Mouse (Mus musculus) left cerebral cortex, adult 2 months (tissue): ENCODE data around the gene Vdac2. TPM values are rescaled to one million over a fixed set of nuclear protein-coding genes. Genes with fewer than 3 reads are reported as not detected.

Experiments used
- DNase-seq, 2 experiments: peaks; one replicate each; pipeline ENCODE4 v3.0.0; 2021 to 2022; ENCODE audit warnings: low spot score in 2 of 2, mixed read lengths in 1 of 2; ENCODE audit errors: extremely low spot score in 1 of 2
- H3K27ac ChIP-seq: fragments of 200-600 bp; 2 replicates; pipeline ENCODE4 v1.8.1; 2022
- H3K4me3 ChIP-seq: fragments of 200-600 bp; 2 replicates; pipeline ENCODE4 v1.8.1; 2022
- CTCF ChIP-seq: fragments of 200-600 bp; IDR thresholded peaks from 2 replicates; pipeline ENCODE4 v1.8.1; 2022; ENCODE audit warnings: antibody characterized with exemption, mild to moderate bottlenecking, moderate library complexity
- intact Hi-C: fragments of 180-260 bp; cut with DNase I; formaldehyde crosslinking; loops from one replicate; pipeline ENCODE4 v1.15.1; 2025
- total RNA-seq, 2 experiments: library from RNA; stranded (reverse); gene quantifications; 2 replicates each; pipeline ENCODE4 v1.2.3; 2021

Gene Vdac2
- total RNA-seq, 2 experiments from 2014 or later = 201 to 230 TPM

DNA sequence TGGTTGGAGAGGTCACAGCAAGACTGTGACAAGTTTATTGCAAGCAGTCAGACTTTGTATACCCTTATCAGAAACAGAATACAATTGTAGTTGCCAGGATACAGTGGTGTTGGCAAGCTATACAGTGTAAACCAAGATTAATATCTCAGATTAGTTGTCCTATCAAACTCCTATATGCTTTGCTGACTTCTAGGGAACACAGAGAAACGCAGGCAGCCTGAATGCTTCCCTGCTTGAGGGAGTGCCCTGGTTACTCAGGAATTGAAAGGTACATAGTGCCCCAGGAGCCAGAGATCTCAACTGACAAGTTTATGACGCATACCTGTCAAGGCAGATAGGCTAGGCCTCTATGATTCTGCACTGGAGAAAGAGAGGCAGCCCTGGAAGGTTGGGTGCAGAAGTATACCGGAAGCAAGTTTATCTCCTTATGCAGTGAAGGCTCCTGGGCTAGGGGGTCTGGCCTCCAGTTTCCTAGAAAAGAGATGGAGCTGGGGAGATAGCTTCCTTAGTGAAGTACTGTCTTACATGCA, 18.3 kb upstream of the Vdac2 start:
- H3K4me3 ChIP-seq = no peak overlapping the region
- H3K27ac ChIP-seq = no peak overlapping the region
- TF ChIP-seq CTCF = no peak
- no peak for DNase-seq
- intact Hi-C loops = no loop called here

DNA sequence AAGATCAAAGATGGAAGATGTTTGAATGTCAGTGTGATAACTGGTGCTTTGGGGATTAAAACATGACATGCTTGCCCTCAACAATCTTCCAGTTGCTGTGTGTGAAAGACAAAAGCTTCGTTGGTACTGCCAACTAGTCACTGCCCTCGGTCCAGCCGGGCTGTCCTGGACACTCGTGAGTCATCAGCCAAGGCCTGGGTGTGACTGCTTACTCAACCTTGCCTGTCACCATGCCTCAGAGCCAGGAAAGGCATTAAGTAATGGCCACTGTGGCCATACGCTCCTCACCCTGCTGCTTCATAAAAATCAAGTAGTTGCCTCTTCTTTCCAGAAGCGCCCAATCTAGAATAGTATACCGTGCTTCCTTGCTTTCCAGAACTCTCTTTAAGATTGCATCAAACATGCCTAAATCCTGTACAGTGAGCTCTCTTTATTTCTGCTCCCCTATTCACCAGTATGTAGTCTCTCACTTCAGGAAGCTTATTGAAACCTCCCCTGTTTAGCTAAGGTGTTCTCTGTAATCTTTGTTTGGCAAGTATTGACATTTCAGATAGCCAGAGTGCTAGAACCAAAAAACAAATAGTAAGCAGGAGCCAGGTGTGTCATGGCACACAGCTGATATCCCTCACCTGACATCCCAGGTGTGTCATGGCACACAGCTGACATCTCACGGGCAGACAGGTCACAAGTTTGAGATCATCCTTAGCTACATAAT, 16.7 kb upstream of the Vdac2 start:
- DNase-seq = no peak
- no peak for TF ChIP-seq CTCF
- H3K27ac ChIP-seq = no peak overlapping the region
- no peak overlapping the region for H3K4me3 ChIP-seq
- intact Hi-C loops = no loop called here

DNA sequence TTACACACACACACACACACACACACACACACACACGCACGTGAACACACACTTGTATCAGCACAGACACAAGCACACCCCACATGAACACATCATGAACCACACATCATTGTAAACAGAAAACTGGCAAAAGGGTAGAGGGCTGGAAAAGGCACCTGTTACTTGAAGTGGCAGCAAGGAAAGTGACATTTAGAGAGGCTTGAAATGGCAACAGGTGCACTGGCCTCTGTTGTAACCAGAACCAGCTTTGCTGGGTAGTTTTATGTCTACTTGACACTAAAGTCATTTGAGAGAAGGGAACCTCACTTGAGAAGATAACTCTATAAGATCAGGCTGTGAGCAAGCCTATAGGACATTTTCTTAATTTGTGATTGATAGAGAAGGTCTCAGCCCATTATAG, 15.6 kb upstream of the Vdac2 start:
- intact Hi-C loops = no loop called here
- Histone ChIP-seq H3K27ac (no peak overlapping the region), H3K4me3 (no peak overlapping the region)
- DNase-seq = no peak
- TF ChIP-seq CTCF = no peak

DNA sequence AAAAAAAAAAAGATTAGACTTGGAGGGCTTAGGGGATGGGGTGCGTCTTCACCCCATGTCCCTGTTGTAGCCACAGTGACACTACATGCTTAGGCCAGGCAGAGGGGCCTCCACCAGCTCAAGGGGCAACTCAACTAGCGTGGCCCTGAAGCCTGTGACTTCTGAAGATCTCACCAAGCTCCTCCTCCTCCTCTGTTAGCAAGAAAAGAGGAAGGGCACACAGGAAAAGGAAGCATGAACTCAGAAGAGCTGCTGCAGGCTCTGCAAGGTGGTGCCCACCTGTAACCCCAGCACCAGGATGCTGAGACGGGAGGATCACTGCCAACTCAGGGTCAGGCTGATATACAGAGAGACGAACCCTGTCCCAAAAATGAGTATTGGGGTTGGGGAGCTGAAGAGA, 13.7 kb upstream of the Vdac2 start:
- no peak for DNase-seq
- no peak overlapping the region for H3K4me3 ChIP-seq
- TF ChIP-seq CTCF = no peak
- H3K27ac ChIP-seq = no peak overlapping the region
- intact Hi-C loops = no loop called here

DNA sequence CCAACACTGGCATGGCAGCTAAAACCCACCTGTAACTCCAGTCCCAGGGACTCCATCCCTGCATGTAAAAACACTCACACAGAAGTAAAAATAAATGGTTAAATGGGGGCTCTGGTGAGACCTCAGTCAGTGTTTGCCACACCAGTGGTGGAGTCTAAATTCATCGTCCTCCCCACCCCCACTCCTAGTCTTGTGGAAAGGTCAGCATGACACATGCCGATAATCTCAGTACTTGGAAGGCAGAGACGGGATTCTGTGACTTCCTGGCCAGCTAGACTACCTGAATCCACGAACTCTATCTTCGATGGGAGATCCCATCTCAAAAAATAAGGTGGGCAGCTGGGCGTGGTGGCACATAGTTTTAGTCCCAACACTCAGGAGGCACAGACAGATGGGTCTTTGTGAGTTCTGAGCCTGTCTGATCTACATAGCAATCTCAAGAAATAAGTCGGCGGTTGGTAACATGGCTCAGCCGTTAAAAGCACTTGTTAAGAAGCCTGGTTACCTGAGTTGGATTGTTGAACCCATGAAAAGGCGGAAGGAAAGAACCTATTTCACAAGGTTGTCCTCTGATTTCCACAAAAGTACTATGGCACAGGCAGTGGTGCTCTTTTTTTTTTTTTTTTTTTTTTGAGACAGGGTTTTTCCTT, 13.2 kb upstream of the Vdac2 start:
- Histone ChIP-seq H3K4me3 (no peak overlapping the region), H3K27ac (no peak overlapping the region)
- TF ChIP-seq CTCF = no peak
- DNase-seq = no peak
- intact Hi-C loops = loop anchor here (1.0 kb wide), 1 partner anchor 39 kb away; no protein-coding TSS in a partner anchor

DNA sequence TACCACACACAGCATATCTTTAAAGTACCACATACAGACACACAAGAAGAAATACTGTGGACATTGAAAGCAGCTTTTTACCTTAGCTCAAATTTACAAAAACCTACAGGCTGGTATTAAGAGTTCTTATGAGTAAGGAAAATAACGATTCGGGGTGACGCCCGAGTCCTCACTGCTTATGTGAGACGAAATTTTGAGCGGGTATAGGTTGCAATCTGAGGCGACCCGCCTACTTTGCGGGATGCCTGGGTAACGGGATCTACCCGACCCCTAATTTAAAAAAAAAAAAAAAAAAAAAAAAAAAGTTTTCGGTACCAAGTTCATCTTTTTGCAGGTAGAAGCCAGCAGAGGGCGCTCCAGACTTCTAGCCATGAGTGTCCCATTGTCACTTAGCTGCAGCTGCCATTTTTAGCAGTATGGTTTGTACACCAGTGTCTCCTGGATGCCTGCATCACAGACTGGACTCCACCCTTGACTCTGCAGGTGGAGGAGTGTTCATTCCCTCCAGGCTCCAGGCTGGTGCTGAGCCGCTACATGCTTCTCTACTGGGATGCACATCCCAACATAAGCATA, 12.4 kb upstream of the Vdac2 start:
- peak; percentile 41 to 46 for DNase-seq
- intact Hi-C loops = loop anchor here (1.0 kb wide), 1 partner anchor 39 kb away; no protein-coding TSS in a partner anchor
- H3K27ac ChIP-seq = no peak overlapping the region
- peak; percentile 65 for TF ChIP-seq CTCF
- H3K4me3 ChIP-seq = no peak overlapping the region

DNA sequence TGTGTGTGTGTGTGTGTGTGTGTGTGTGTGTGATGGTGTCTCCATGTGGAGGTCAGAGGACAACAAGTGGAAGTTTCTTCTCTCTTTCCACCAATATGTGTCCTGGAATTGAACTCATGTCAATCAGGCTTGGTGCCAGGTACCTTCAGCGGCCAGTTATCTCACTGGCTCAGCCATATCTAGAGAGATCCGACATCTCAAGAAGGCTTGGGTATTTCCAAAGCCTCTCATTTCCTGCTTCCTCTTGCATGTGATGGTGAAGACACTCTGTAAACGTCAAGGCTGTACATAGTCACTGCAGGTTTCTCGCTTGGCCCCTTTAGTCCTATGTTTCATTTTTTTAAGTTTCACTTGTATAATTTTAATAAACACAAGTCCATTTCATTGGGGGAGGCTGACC, 11.8 kb upstream of the Vdac2 start:
- intact Hi-C loops = no loop called here
- no peak for DNase-seq
- Histone ChIP-seq H3K27ac (no peak overlapping the region), H3K4me3 (no peak overlapping the region)
- TF ChIP-seq CTCF = no peak

DNA sequence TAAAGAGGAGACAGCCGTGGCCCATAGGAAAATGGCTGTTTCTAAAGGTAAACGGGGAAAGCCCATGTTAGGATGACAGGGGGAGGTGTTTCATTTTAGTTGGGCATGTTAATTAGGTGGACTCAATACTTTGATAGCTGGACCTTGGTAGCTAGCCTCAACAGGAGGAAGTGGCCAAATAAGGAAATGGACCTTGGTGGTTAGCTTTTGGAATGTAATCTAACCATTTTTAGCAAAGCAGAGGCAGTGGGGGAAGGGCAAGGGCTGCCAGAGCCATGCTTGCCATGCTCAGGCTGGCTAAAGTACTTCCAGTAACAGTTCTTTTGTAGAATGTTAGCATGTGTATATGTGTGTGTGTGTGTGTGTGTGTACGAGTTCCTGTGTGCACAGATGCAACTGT, 11.2 kb upstream of the Vdac2 start:
- intact Hi-C loops = no loop called here
- no peak overlapping the region for H3K4me3 ChIP-seq
- no peak for DNase-seq
- H3K27ac ChIP-seq = no peak overlapping the region
- TF ChIP-seq CTCF = no peak

DNA sequence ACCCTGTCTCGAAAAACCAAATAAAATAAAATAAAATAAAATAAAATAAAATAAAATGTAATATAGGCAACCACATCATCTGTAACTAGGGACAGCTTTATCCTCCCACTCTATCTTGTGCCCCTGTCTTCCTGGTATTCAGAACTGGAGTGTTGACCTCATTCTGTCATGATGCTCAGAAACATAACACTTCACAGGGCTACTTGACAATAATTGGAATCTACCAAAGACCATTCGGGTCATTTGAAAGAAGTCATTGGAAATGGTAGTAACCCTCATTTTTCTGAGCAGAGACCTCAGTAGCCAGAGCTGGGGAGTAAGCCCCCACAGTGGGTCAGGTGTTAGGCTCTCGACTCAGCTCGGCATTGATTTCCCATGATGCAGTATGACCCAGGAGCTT, 10.4 kb upstream of the Vdac2 start:
- no peak for TF ChIP-seq CTCF
- no peak overlapping the region for H3K4me3 ChIP-seq
- intact Hi-C loops = no loop called here
- DNase-seq = no peak
- no peak overlapping the region for H3K27ac ChIP-seq

DNA sequence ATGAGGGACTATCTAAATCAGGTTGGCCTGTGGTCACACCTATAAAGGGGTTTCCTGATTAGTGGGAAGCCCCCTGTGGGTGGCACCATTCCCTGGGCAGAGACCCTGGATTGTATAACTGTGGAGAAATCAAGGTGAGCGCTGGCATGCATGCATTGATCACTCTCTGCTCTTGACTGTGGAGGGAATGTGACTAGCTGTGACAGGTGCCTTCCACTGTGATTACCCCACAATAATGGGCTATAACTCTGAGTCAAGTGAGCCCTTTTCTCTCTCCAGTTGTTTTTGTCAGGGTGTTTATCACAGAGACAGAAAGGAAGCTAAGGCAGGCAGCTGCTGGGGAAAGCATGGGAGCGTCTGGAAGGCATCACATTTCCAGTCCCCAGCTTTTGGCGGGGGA, 8.8 kb upstream of the Vdac2 start:
- TF ChIP-seq CTCF = no peak
- no peak overlapping the region for H3K4me3 ChIP-seq
- intact Hi-C loops = no loop called here
- no peak for DNase-seq
- no peak overlapping the region for H3K27ac ChIP-seq

DNA sequence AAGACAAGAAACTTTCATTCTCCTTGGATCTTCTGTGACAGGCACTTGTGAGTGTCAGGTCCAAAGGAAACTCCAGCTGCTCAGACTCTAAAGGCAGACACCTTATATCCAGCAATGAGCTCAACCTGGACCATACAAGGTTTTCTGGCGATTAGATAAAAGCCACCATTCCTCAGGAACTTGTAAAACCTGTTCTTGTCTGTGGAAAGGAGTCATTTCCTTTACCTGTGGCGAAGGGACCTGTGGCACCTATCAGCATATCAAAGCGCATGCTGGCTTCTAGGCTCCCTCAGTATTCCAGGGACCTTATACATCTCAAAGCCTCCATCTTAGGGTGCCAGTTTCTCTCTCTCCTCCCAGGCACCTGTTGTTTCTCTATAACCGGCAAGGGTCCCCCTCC, 7.6 kb upstream of the Vdac2 start:
- DNase-seq = no peak
- Histone ChIP-seq H3K27ac (no peak overlapping the region), H3K4me3 (no peak overlapping the region)
- intact Hi-C loops = no loop called here
- no peak for TF ChIP-seq CTCF

DNA sequence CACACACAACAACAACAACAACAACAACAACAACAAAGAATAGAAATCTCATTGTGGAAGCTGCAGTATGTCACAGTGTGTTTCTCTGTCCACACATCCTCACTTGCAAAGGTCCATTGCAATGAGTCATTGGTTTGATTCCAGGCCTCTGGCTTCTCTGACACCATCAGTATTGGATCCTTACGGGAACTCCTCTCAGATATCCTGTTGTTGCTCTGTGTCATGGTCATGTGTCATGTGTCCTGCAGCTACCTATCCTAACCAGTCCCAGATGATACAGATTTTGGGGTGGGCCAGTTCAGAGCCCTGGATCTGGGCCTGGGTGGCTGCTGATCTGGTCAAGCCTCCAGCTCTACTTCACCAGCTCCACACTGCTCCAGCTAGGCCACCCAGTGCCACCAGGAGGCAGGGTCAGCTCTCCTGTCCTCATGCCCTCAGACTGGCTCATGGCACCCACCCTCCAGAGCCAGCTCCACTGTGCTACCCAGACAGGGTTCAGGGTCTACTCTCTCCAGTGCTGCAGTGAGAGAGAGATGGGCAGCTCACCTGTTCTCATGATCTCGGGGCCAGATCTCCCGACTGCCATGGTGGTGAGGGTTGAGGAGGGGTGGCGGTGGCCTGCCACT, 4.0 kb upstream of the Vdac2 start:
- TF ChIP-seq CTCF = no peak
- no peak overlapping the region for H3K4me3 ChIP-seq
- H3K27ac ChIP-seq = no peak overlapping the region
- intact Hi-C loops = no loop called here
- no peak for DNase-seq
